Mouse (Mus musculus) forebrain, embryonic 14.5 days (tissue): ENCODE data around the gene Pde11a. TPM values are rescaled to one million over a fixed set of nuclear protein-coding genes. Genes with fewer than 3 reads are reported as not detected.

ENCODE experiments used
- ATAC-seq: fragments of 200-750 bp; cut with Nextera tagmentation; 2 replicates; pipeline ENCODE4 v1.8.0; 2017; ENCODE audit warnings: mild to moderate bottlenecking, moderate library complexity
- DNase-seq: peaks from one replicate; pipeline ENCODE4 v3.0.0-alpha.2; 2015; ENCODE audit warnings: low spot score
- H3K27ac ChIP-seq: fragments of 300-500 bp; sonication (generic); 2 replicates; pipeline ENCODE4 v1.5.1; 2014; ENCODE audit warnings: low read depth, mild to moderate bottlenecking, control low read depth, low read length, moderate library complexity
- H3K27me3 ChIP-seq: fragments of 300-500 bp; sonication (generic); replicated peaks from 2 replicates; pipeline ENCODE4 v1.6.1; 2014; ENCODE audit warnings: low read length, control low read depth, mixed read lengths; ENCODE audit not compliant: control insufficient read depth, insufficient read depth
- H3K36me3 ChIP-seq: fragments of 300-500 bp; sonication (generic); 2 replicates; pipeline ENCODE4 v1.6.1; 2014; ENCODE audit warnings: low read length, control low read depth; ENCODE audit not compliant: control insufficient read depth, insufficient read depth
- H3K4me1 ChIP-seq: fragments of 300-500 bp; sonication (generic); 2 replicates; pipeline ENCODE4 v1.6.1; 2014; ENCODE audit warnings: antibody characterized with exemption, low read length, control low read depth; ENCODE audit not compliant: control insufficient read depth, insufficient read depth
- H3K4me2 ChIP-seq: fragments of 300-500 bp; sonication (generic); 2 replicates; pipeline ENCODE4 v1.6.1; 2014; ENCODE audit warnings: mild to moderate bottlenecking, control low read depth, low read length
- H3K4me3 ChIP-seq: fragments of 300-500 bp; sonication (generic); 2 replicates; pipeline ENCODE4 v1.5.1; 2014; ENCODE audit warnings: low read depth, low read length, control low read depth
- H3K9ac ChIP-seq: fragments of 300-500 bp; sonication (generic); 2 replicates; pipeline ENCODE4 v1.6.1; 2014; ENCODE audit warnings: mild to moderate bottlenecking, low read length, control low read depth, moderate library complexity
- H3K9me3 ChIP-seq: fragments of 300-500 bp; sonication (generic); replicated peaks from 2 replicates; pipeline ENCODE4 v1.6.1; 2016; ENCODE audit warnings: low read length, control low read depth, mixed read lengths; ENCODE audit not compliant: control insufficient read depth
- WGBS: fragments of 180-500 bp; shearing (Covaris S2); extraction: QIAGEN DNeasy Blood & Tissue Kit; methylation state at CpG from one replicate; pipeline ENCODE4 v1.1.7; 2014; 5-methylcytosine and 5-hydroxymethylcytosine counted together
- polyA plus RNA-seq: library from polyadenylated mRNA; unstranded; fragments of >200 nt; fragmentation: Nextera tagmentation; extraction: Ambion mirVana; gene quantifications from 2 replicates; pipeline ENCODE4 v1.2.1, GENCODE M21; 2014

Pde11a gene
- polyA plus RNA-seq, 1 experiment from 2014 or later = 0.14 TPM

DNA sequence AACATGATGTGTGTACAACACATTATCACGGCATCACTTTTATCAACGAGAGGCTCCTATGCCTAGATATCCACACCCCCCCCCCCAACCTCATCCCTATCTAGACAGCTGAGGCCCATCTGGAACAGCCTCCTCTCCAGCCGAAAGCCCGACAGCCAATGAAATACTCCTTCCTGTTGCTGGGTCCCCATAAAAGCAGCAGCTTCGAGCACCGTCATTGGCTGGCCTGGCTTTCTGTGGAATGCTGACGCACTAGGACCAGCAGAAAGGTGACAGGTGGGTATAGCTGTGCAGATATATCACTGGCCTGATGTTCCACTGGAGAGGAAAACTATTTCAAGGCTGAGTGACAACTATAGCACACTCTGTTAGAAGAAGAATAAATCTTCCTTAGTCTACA is 240.7 kb downstream of the Pde11a start:
- H3K36me3 ChIP-seq = no peaks in the 10 kb centered on the region
- no peak overlapping the region for H3K9ac ChIP-seq
- DNase-seq (no peak), ATAC-seq (no peak)
- no peaks in the 10 kb centered on the region for H3K27me3 ChIP-seq
- H3K9me3 ChIP-seq = no peaks in the 10 kb centered on the region
- no peak overlapping the region for H3K27ac ChIP-seq
- WGBS = 85% methylated on average over 7 of the region's 7 CpGs
- no peak overlapping the region for H3K4me3 ChIP-seq
- H3K4me2 ChIP-seq = no peak overlapping the region
- H3K4me1 ChIP-seq = no peaks in the 10 kb centered on the region

- Histone ChIP-seq H3K36me3 (no peaks in the 10 kb centered on the region), H3K4me3 (no peak overlapping the region), H3K4me1 (no peaks in the 10 kb centered on the region), H3K9ac (no peak overlapping the region), H3K4me2 (no peak overlapping the region), H3K27ac (no peak overlapping the region), H3K9me3 (no peaks in the 10 kb centered on the region), H3K27me3 (no peaks in the 10 kb centered on the region)
- ATAC-seq = no peak
- DNase-seq = no peak
- WGBS = 82% methylated on average over 8 of the region's 8 CpGs
Observed at GRCm38 (mm10) chr2:76097284-76097683, 241.3 kb downstream of the Pde11a start.

DNA sequence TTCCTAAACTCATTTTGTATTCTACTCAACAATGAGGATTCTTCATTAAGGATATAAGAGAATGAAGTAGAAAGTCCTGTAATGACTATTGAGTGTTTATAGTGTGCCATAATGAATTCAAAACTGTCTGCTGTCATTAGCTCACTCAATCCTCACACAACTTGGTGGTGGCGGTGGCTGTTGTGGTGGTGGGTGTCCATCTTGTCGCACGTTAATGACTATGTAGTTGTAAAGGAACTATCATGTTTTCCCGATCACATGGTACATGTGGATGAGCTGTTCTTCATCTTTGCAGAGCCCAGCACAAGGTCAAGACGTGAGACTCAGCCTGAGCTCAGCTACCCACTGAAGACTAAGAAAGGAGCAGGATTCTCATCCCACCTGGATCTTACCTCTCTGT is 242.7 kb downstream of the Pde11a start:
- ATAC-seq (no peak), DNase-seq (no peak)
- no peak overlapping the region for H3K4me2 ChIP-seq
- no peaks in the 10 kb centered on the region for H3K4me1 ChIP-seq
- WGBS = 94% methylated on average over 5 of the region's 5 CpGs
- no peak overlapping the region for H3K9ac ChIP-seq
- no peak overlapping the region for H3K4me3 ChIP-seq
- no peak overlapping the region for H3K27ac ChIP-seq
- no peaks in the 10 kb centered on the region for H3K36me3 ChIP-seq
- H3K27me3 ChIP-seq = no peaks in the 10 kb centered on the region
- no peaks in the 10 kb centered on the region for H3K9me3 ChIP-seq

GRCm38 (mm10) chr2:76090506-76090905 is 248.1 kb downstream of the Pde11a start:
- Histone ChIP-seq H3K27me3 (no peaks in the 10 kb centered on the region), H3K4me2 (no peak overlapping the region), H3K27ac (no peak overlapping the region), H3K4me3 (no peak overlapping the region), H3K9ac (no peak overlapping the region), H3K9me3 (no peaks in the 10 kb centered on the region), H3K4me1 (0 out of 2 replicates have a peak, but pooled peaks cover 7% of the 10 kb centered on the region), H3K36me3 (no peaks in the 10 kb centered on the region)
- no peak for ATAC-seq
- no peak for DNase-seq

DNA sequence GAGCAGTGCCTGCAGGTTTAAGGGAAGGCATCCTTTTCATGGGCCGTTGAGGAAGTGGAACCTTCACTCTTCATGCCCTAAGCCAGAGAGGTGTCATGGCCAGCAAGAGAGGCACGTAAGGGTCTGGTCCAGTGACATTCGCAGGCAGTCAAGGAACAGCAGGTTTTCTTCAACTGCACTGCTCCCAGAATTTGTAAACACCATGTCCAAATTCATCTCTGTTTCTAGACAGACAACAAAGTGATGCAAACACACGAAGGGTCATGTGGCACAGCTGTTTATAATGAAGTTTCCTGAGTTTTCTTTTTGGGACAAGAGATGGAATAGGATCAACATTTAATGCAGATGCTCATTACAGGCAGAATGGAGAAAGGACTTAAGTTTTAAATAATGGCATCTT is 249.7 kb downstream of the Pde11a start:
- WGBS = 76% methylated on average over 4 of the region's 4 CpGs
- DNase-seq = no peak
- H3K36me3 ChIP-seq = no peaks in the 10 kb centered on the region
- no peaks in the 10 kb centered on the region for H3K27me3 ChIP-seq
- no peaks in the 10 kb centered on the region for H3K9me3 ChIP-seq
- H3K4me3 ChIP-seq = no peak overlapping the region
- 0 out of 2 replicates have a peak, but pooled peaks cover 7% of the 10 kb centered on the region for H3K4me1 ChIP-seq
- no peak overlapping the region for H3K4me2 ChIP-seq
- H3K27ac ChIP-seq = no peak overlapping the region
- no peak for ATAC-seq
- H3K9ac ChIP-seq = no peak overlapping the region

GRCm38 (mm10) chr2:76088413-76088812 is 250.2 kb downstream of the Pde11a start:
- DNase-seq (no peak), ATAC-seq (no peak)
- Histone ChIP-seq H3K9ac (no peak overlapping the region), H3K4me1 (0 out of 2 replicates have a peak, but pooled peaks cover 7% of the 10 kb centered on the region), H3K36me3 (no peaks in the 10 kb centered on the region), H3K27me3 (no peaks in the 10 kb centered on the region), H3K4me2 (no peak overlapping the region), H3K4me3 (no peak overlapping the region), H3K9me3 (no peaks in the 10 kb centered on the region), H3K27ac (no peak overlapping the region)
- 75% methylated on average over 5 of the region's 5 CpGs for WGBS

GRCm38 (mm10) chr2:76087170-76087569 is 251.4 kb downstream of the Pde11a start:
- Histone ChIP-seq H3K27me3 (no peaks in the 10 kb centered on the region), H3K36me3 (no peaks in the 10 kb centered on the region), H3K9me3 (no peaks in the 10 kb centered on the region), H3K27ac (peak overlapping the region; percentile 24; the same call in 1 of the 2 replicates), H3K4me2 (no peak overlapping the region), H3K4me3 (no peak overlapping the region), H3K4me1 (0 out of 2 replicates have a peak, but pooled peaks cover 7% of the 10 kb centered on the region), H3K9ac (no peak overlapping the region)
- peak; percentile 54 for ATAC-seq
- 31% methylated on average over 3 of the region's 3 CpGs for WGBS
- peak; percentile 82 for DNase-seq

- H3K4me3 ChIP-seq = no peak overlapping the region
- H3K27ac ChIP-seq = no peak overlapping the region
- no peaks in the 10 kb centered on the region for H3K9me3 ChIP-seq
- H3K36me3 ChIP-seq = no peaks in the 10 kb centered on the region
- 0 out of 2 replicates have a peak, but pooled peaks cover 7% of the 10 kb centered on the region for H3K4me1 ChIP-seq
- 92% methylated on average over 4 of the region's 4 CpGs for WGBS
- no peaks in the 10 kb centered on the region for H3K27me3 ChIP-seq
- no peak overlapping the region for H3K4me2 ChIP-seq
- ATAC-seq (no peak), DNase-seq (no peak)
- H3K9ac ChIP-seq = no peak overlapping the region
Observed at GRCm38 (mm10) chr2:76084982-76085381, 253.6 kb downstream of the Pde11a start.

DNA sequence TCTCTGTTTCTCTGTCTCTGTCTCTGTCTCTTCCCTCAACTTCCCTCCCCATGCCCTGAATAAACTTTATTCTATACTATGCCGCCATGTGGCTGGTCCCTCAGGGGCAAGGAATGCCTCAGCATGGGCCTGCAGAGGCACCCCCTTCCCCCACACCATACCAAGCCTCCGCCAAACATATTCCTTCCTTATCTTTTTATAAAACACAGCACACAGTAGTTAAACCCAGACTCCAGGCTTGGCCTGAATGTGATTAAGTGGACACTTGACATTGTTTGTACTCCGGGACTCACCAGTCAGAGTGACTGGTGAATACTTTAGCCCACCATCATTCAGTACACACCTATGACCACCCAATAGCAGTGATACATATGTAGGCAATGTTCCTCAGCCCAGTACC is 254.7 kb downstream of the Pde11a start:
- WGBS = 87% methylated on average over 3 of the region's 3 CpGs
- Histone ChIP-seq H3K27me3 (no peaks in the 10 kb centered on the region), H3K4me2 (no peak overlapping the region), H3K9ac (no peak overlapping the region), H3K4me3 (no peak overlapping the region), H3K27ac (no peak overlapping the region), H3K4me1 (0 out of 2 replicates have a peak, but pooled peaks cover 7% of the 10 kb centered on the region), H3K9me3 (no peaks in the 10 kb centered on the region), H3K36me3 (no peaks in the 10 kb centered on the region)
- no peak for ATAC-seq
- DNase-seq = no peak
